Mouse (Mus musculus) kidney, adult 2 months (tissue): ENCODE data around the gene Gnaq.

Experiments
- CTCF ChIP-seq: fragments of 200-500 bp; conservative IDR thresholded peaks from 2 replicates; pipeline ENCODE4 v1.5.1; 2011; ENCODE audit warnings: low read depth, mild to moderate bottlenecking, control low read depth, low read length, moderate library complexity, mixed read lengths; ENCODE audit not compliant: insufficient read depth, insufficient read length
- POLR2A ChIP-seq: fragments of 200-500 bp; IDR thresholded peaks from one replicate; pipeline ENCODE4 v1.6.1; 2011; ENCODE audit warnings: low read depth, low read length, control low read depth

GRCm38 (mm10) chr19:16287307-16287706 lies 154.7 kb downstream of the Gnaq start:
- TF ChIP-seq CTCF (no peak), POLR2A (no peak)
